Mouse (Mus musculus) midbrain, embryonic 11.5 days (tissue): ENCODE results near the gene BC048403. TPM values are rescaled to one million over a fixed set of nuclear protein-coding genes. Genes with fewer than 3 reads are reported as not detected.
"Not testable (repeated sequence)": the region's sequence is repeated elsewhere in the genome, so short reads cannot be mapped to it uniquely, and the experiment has no call there.

Experiments
- ATAC-seq: fragments of 200-750 bp; cut with Nextera tagmentation; 2 replicates; pipeline ENCODE4 v1.8.0; 2017; ENCODE audit warnings: moderate TSS enrichment, moderate library complexity; ENCODE audit not compliant: low FRiP score
- DNase-seq: peaks from one replicate; pipeline ENCODE4 v3.0.0; 2015; ENCODE audit warnings: low spot score; ENCODE audit errors: missing footprints
- H3K27ac ChIP-seq: fragments of 300-500 bp; sonication (generic); 2 replicates; pipeline ENCODE4 v1.5.1; 2014; ENCODE audit warnings: low read depth, low read length
- H3K27me3 ChIP-seq: fragments of 300-500 bp; sonication (generic); 2 replicates; pipeline ENCODE4 v1.6.1; 2014; ENCODE audit warnings: mild to moderate bottlenecking, low read length, moderate library complexity, mixed read lengths; ENCODE audit not compliant: control insufficient read depth, insufficient read depth
- H3K36me3 ChIP-seq: fragments of 300-500 bp; sonication (generic); 2 replicates; pipeline ENCODE4 v1.6.1; 2014; ENCODE audit warnings: mild to moderate bottlenecking, low read length, moderate library complexity, mixed read lengths; ENCODE audit not compliant: control insufficient read depth, insufficient read depth
- H3K4me1 ChIP-seq: fragments of 300-500 bp; sonication (generic); 2 replicates; pipeline ENCODE4 v1.6.1; 2014; ENCODE audit warnings: low read length; ENCODE audit not compliant: control insufficient read depth, insufficient read depth
- H3K4me2 ChIP-seq: fragments of 300-500 bp; sonication (generic); 2 replicates; pipeline ENCODE4 v1.6.1; 2014; ENCODE audit warnings: mild to moderate bottlenecking, moderate library complexity
- H3K4me3 ChIP-seq: fragments of 300-500 bp; sonication (generic); 2 replicates; pipeline ENCODE4 v1.5.1; 2014; ENCODE audit warnings: low read depth, low read length
- H3K9ac ChIP-seq: fragments of 300-500 bp; sonication (generic); 2 replicates; pipeline ENCODE4 v1.6.1; 2014; ENCODE audit warnings: low read length
- H3K9me3 ChIP-seq: fragments of 300-500 bp; sonication (generic); 2 replicates; pipeline ENCODE4 v1.6.1; 2016; ENCODE audit warnings: low read length; ENCODE audit not compliant: control insufficient read depth
- WGBS: fragments of 180-500 bp; shearing (Covaris S2); extraction: QIAGEN DNeasy Blood & Tissue Kit; methylation state at CpG from one replicate; pipeline ENCODE4 v1.1.7; 2014; 5-methylcytosine and 5-hydroxymethylcytosine counted together
- polyA plus RNA-seq: library from polyadenylated mRNA; unstranded; fragments of >200 nt; fragmentation: Nextera tagmentation; extraction: Ambion mirVana; gene quantifications from 2 replicates; pipeline ENCODE4 v1.2.1, GENCODE M21; 2014

BC048403 gene
- polyA plus RNA-seq, 1 experiment from 2014 or later = 3.4 TPM

- H3K27me3 ChIP-seq, H3K4me3 ChIP-seq, H3K4me1 ChIP-seq, H3K36me3 ChIP-seq, H3K9ac ChIP-seq, ATAC-seq, H3K4me2 ChIP-seq, DNase-seq, H3K9me3 ChIP-seq, H3K27ac ChIP-seq: not testable (repeated sequence)
- WGBS = 80% methylated on average over 3 of the region's 3 CpGs
These were observed 27.6 kb downstream of the BC048403 start for GRCm38 (mm10) chr10:121767295-121767694.

GRCm38 (mm10) chr10:121769711-121770110 lies 30.0 kb downstream of the BC048403 start:
- Histone ChIP-seq H3K27me3 (no peaks in the 10 kb centered on the region), H3K36me3 (no peaks in the 10 kb centered on the region), H3K27ac (no peak overlapping the region), H3K4me1 (peaks cover 8% of the 10 kb centered on the region), H3K9me3 (no peaks in the 10 kb centered on the region), H3K4me3 (no peak overlapping the region), H3K9ac (no peak overlapping the region), H3K4me2 (no peak overlapping the region)
- ATAC-seq (no peak), DNase-seq (no peak)
- WGBS = 86% methylated on average over 5 of the region's 5 CpGs

- H3K36me3 ChIP-seq = no peaks in the 10 kb centered on the region
- 51% methylated on average over 20 of the region's 20 CpGs for WGBS
- H3K4me1 ChIP-seq = no peaks in the 10 kb centered on the region; the same call in 1 of the 2 replicates
- DNase-seq (peak; percentile 86), ATAC-seq (no peak)
- no peaks in the 10 kb centered on the region for H3K9me3 ChIP-seq
- H3K9ac ChIP-seq = no peak overlapping the region
- no peaks in the 10 kb centered on the region for H3K27me3 ChIP-seq
- H3K4me3 ChIP-seq = no peak overlapping the region
- no peak overlapping the region for H3K27ac ChIP-seq
- peak overlapping the region; percentile 15; the same call in 1 of the 2 replicates for H3K4me2 ChIP-seq
These were observed 31.2 kb downstream of the BC048403 start for GRCm38 (mm10) chr10:121770624-121771577.

GRCm38 (mm10) chr10:121773813-121774212 lies 34.1 kb downstream of the BC048403 start:
- Histone ChIP-seq H3K4me1 (no peaks in the 10 kb centered on the region; the same call in 1 of the 2 replicates), H3K27me3 (no peaks in the 10 kb centered on the region), H3K4me3 (no peak overlapping the region), H3K9me3 (no peaks in the 10 kb centered on the region), H3K4me2 (no peak overlapping the region), H3K27ac (no peak overlapping the region), H3K36me3 (no peaks in the 10 kb centered on the region), H3K9ac (no peak overlapping the region)
- 81% methylated on average over 4 of the region's 4 CpGs for WGBS
- DNase-seq (no peak), ATAC-seq (no peak)

GRCm38 (mm10) chr10:121775990-121776389 lies 36.3 kb downstream of the BC048403 start:
- ATAC-seq (no peak), DNase-seq (no peak)
- Histone ChIP-seq H3K9me3 (no peaks in the 10 kb centered on the region), H3K9ac (no peak overlapping the region), H3K4me1 (no peaks in the 10 kb centered on the region; the same call in 1 of the 2 replicates), H3K4me2 (no peak overlapping the region), H3K36me3 (no peaks in the 10 kb centered on the region), H3K27ac (no peak overlapping the region), H3K27me3 (no peaks in the 10 kb centered on the region), H3K4me3 (no peak overlapping the region)
- WGBS = 61% methylated on average over 3 of the region's 3 CpGs

GRCm38 (mm10) chr10:121781159-121781558 lies 41.4 kb downstream of the BC048403 start:
- Histone ChIP-seq H3K36me3 (peaks cover 15% of the 10 kb centered on the region), H3K4me1 (no peaks in the 10 kb centered on the region), H3K27ac (no peak overlapping the region), H3K9ac (no peak overlapping the region), H3K4me3 (no peak overlapping the region), H3K9me3 (no peaks in the 10 kb centered on the region; the same call in 1 of the 2 replicates), H3K27me3 (no peaks in the 10 kb centered on the region), H3K4me2 (no peak overlapping the region)
- WGBS = 54% methylated on average over 14 of the region's 14 CpGs
- DNase-seq = no peak
- ATAC-seq = 0 out of 2 replicates have a peak, but pooled peaks have one; percentile 30

GRCm38 (mm10) chr10:121788536-121788935 lies 48.8 kb downstream of the BC048403 start:
- DNase-seq (no peak), ATAC-seq (no peak)
- no peak overlapping the region for H3K4me2 ChIP-seq
- WGBS = 87% methylated on average over 3 of the region's 3 CpGs
- H3K9ac ChIP-seq = no peak overlapping the region
- no peaks in the 10 kb centered on the region for H3K27me3 ChIP-seq
- H3K36me3 ChIP-seq = peaks cover 15% of the 10 kb centered on the region
- H3K4me1 ChIP-seq = peaks cover 6% of the 10 kb centered on the region
- H3K27ac ChIP-seq = no peak overlapping the region
- no peaks in the 10 kb centered on the region; the same call in 1 of the 2 replicates for H3K9me3 ChIP-seq
- no peak overlapping the region for H3K4me3 ChIP-seq

GRCm38 (mm10) chr10:121790078-121790477 lies 50.3 kb downstream of the BC048403 start:
- no peak overlapping the region for H3K4me2 ChIP-seq
- H3K4me1 ChIP-seq = peaks cover 6% of the 10 kb centered on the region
- H3K4me3 ChIP-seq = no peak overlapping the region
- DNase-seq (no peak), ATAC-seq (peak; percentile 35; the same call in 1 of the 2 replicates)
- no peak overlapping the region for H3K27ac ChIP-seq
- H3K9me3 ChIP-seq = no peaks in the 10 kb centered on the region
- 22% methylated on average over 6 of the region's 6 CpGs for WGBS
- no peaks in the 10 kb centered on the region for H3K27me3 ChIP-seq
- peaks cover 4% of the 10 kb centered on the region; the same call in 1 of the 2 replicates for H3K36me3 ChIP-seq
- no peak overlapping the region for H3K9ac ChIP-seq

GRCm38 (mm10) chr10:121792661-121793060 lies 52.9 kb downstream of the BC048403 start:
- no peak overlapping the region for H3K4me2 ChIP-seq
- peaks cover 6% of the 10 kb centered on the region for H3K4me1 ChIP-seq
- peak; percentile 10 for DNase-seq
- ATAC-seq = no peak
- WGBS = 94% methylated on average over 17 of the region's 17 CpGs
- H3K9me3 ChIP-seq = no peaks in the 10 kb centered on the region
- no peak overlapping the region for H3K27ac ChIP-seq
- H3K36me3 ChIP-seq = no peaks in the 10 kb centered on the region
- no peak overlapping the region for H3K9ac ChIP-seq
- no peaks in the 10 kb centered on the region for H3K27me3 ChIP-seq
- no peak overlapping the region for H3K4me3 ChIP-seq
